Comparison of ENCODE assay signal across 8 mouse cellular contexts in genomic region chr12:80790700-80791570, GRCm38 (mm10). TPM values are rescaled to one million over a fixed set of nuclear protein-coding genes. Genes with fewer than 3 reads are reported as not detected.
A peak's percentile ranks its signal among the peaks of the same experiment; 100 is the strongest.
DNase-seq lines count a peak whose midpoint lies in the region; ATAC-seq lines count a peak whose summit lies in the region.

No protein-coding gene starts in this region.

- WGBS in heart, embryonic 13.5 days = under 1% methylated on average over 70 of the region's 80 CpGs
- WGBS in liver, embryonic 11.5 days = under 1% methylated on average over 71 of the region's 80 CpGs
- under 1% methylated on average over 80 of the region's 80 CpGs for WGBS in neural tube, embryonic 13.5 days

- peak overlapping the region; percentile 86 for H3K4me2 ChIP-seq in heart, embryonic 13.5 days
- peak overlapping the region; percentile 76 for H3K4me2 ChIP-seq in liver, embryonic 11.5 days
- H3K4me2 ChIP-seq in neural tube, embryonic 13.5 days = peak overlapping the region; percentile 90

- H3K9ac ChIP-seq in heart, embryonic 13.5 days = peak overlapping the region; percentile 95
- peak overlapping the region; percentile 96 for H3K9ac ChIP-seq in liver, embryonic 11.5 days (ENCODE audit: low read depth, low read length)
- peak overlapping the region; percentile 94 for H3K9ac ChIP-seq in neural tube, embryonic 13.5 days

- H3K36me3 ChIP-seq in heart, embryonic 13.5 days = 0 out of 2 replicates have a peak, but pooled peaks cover 5% of the 10 kb centered on the region
- no peaks in the 10 kb centered on the region for H3K36me3 ChIP-seq in liver, embryonic 11.5 days (ENCODE audit: control insufficient read depth, insufficient read depth, low read length)
- no peaks in the 10 kb centered on the region for H3K36me3 ChIP-seq in neural tube, embryonic 13.5 days

- peak; percentile 75 for ATAC-seq in heart, embryonic 13.5 days (ENCODE audit: extremely low read depth, insufficient number of reproducible peaks, low FRiP score, low TSS enrichment)
- ATAC-seq in liver, embryonic 11.5 days (replicated peaks; ENCODE audit: low FRiP score) = peak; percentile 53
- ATAC-seq in neural tube, embryonic 13.5 days (ENCODE audit: low read depth) = peak; percentile 84

- H3K27ac ChIP-seq in heart, embryonic 13.5 days (replicated peaks) = peak overlapping the region; percentile 98
- H3K27ac ChIP-seq in liver, embryonic 11.5 days (ENCODE audit: low read depth, low read length) = peak overlapping the region; percentile 74
- peak overlapping the region; percentile 99 for H3K27ac ChIP-seq in neural tube, embryonic 13.5 days (replicated peaks)

- no peaks in the 10 kb centered on the region for H3K9me3 ChIP-seq in heart, embryonic 13.5 days
- H3K9me3 ChIP-seq in liver, embryonic 11.5 days (ENCODE audit: control insufficient read depth, low read length) = no peaks in the 10 kb centered on the region
- H3K9me3 ChIP-seq in neural tube, embryonic 13.5 days = no peaks in the 10 kb centered on the region

- peaks cover 54% of the 10 kb centered on the region for H3K4me1 ChIP-seq in heart, embryonic 13.5 days
- H3K4me1 ChIP-seq in liver, embryonic 11.5 days (replicated peaks; ENCODE audit: control insufficient read depth, insufficient read depth, low read length) = peaks cover 47% of the 10 kb centered on the region
- H3K4me1 ChIP-seq in neural tube, embryonic 13.5 days (replicated peaks) = peaks cover 32% of the 10 kb centered on the region

- H3K27me3 ChIP-seq in heart, embryonic 13.5 days (replicated peaks) = no peaks in the 10 kb centered on the region
- H3K27me3 ChIP-seq in liver, embryonic 11.5 days (replicated peaks; ENCODE audit: control insufficient read depth, insufficient read depth, low read length) = no peaks in the 10 kb centered on the region
- H3K27me3 ChIP-seq in neural tube, embryonic 13.5 days = no peaks in the 10 kb centered on the region

- intact Hi-C loops in heart, postnatal 25 days (cut with DNase I) = loop anchor here (5.0 kb wide), 1 partner anchor 41 kb away; no protein-coding TSS in a partner anchor

- peak; percentile 93 for DNase-seq in heart, adult 11 months
- no peak for DNase-seq in heart, postnatal 25 days (ENCODE audit: low spot score)
- DNase-seq in R1 (ENCODE audit: low read depth, low spot score) = peak; percentile 53
- DNase-seq in liver, embryonic 11.5 days (ENCODE audit: low spot score) = no peak
- no peak for DNase-seq in gastrocnemius, postnatal 10 days
- no peak for DNase-seq in adrenal gland, adult 18-20 months (ENCODE audit: low spot score in 2 of 2)

- H3K4me3 ChIP-seq in heart, embryonic 13.5 days = peak overlapping the region; percentile 77
- peak overlapping the region; percentile 95 for H3K4me3 ChIP-seq in liver, embryonic 11.5 days (ENCODE audit: low read depth, low read length)
- peak overlapping the region; percentile 93 for H3K4me3 ChIP-seq in neural tube, embryonic 13.5 days

RNA-seq across cellular contexts. Expression of gene Susd6, which starts 0.6 kb away (rescaled TPM):
- 10 to 100 TPM; 62.5 to 69.1 TPM for total RNA-seq in heart, postnatal 25 days (2021)
- 13.6 and 14.3 TPM in 2 replicates for polyA plus RNA-seq in heart, embryonic 13.5 days (2015; fragmentation: Nextera tagmentation; extraction: Ambion mirVana)
- 21.5 and 21.7 TPM in 2 replicates for polyA plus RNA-seq in liver, embryonic 11.5 days (2014; fragmentation: Nextera tagmentation; extraction: Ambion mirVana)
- 12.3 and 12.9 TPM in 2 replicates for polyA plus RNA-seq in neural tube, embryonic 13.5 days (2015; fragmentation: Nextera tagmentation; extraction: Ambion mirVana)
- total RNA-seq in gastrocnemius, postnatal 10 days (2021) = 10 to 100 TPM; 28.6 to 29.2 TPM
- 10 to 100 TPM; 48.2 to 56.2 TPM for total RNA-seq in adrenal gland, adult 18-20 months (2021)

RNA-seq across cellular contexts. Expression of gene Ccdc177, which starts 30.4 kb away (rescaled TPM):
- under 1 TPM; 0.06 to 0.08 TPM for total RNA-seq in heart, postnatal 25 days (2021)
- 0.03 TPM in 1 of 2 replicates, not detected in the other for polyA plus RNA-seq in heart, embryonic 13.5 days (2015; fragmentation: Nextera tagmentation; extraction: Ambion mirVana)
- not detected in 2 replicates for polyA plus RNA-seq in liver, embryonic 11.5 days (2014; fragmentation: Nextera tagmentation; extraction: Ambion mirVana)
- 2.8 and 2.9 TPM in 2 replicates for polyA plus RNA-seq in neural tube, embryonic 13.5 days (2015; fragmentation: Nextera tagmentation; extraction: Ambion mirVana)
- total RNA-seq in gastrocnemius, postnatal 10 days (2021) = under 1 TPM; 0.07 to 0.09 TPM
- total RNA-seq in adrenal gland, adult 18-20 months (2021) = not detected

Comparison
In these comparisons a context has a peak if more than half of its experiments do, and no peak if none do; other contexts are left out.
1. DNase-seq: peak in heart, adult 11 months (single experiment) and R1 (single experiment); none in heart, postnatal 25 days (single experiment), liver, embryonic 11.5 days (single experiment), gastrocnemius, postnatal 10 days (single experiment) and adrenal gland, adult 18-20 months (0 of 2).
2. Peak in every context shown above with its lines, with median percentiles within 50 percentile points of each other: ATAC-seq, H3K27ac ChIP-seq, H3K4me2 ChIP-seq, H3K4me3 ChIP-seq and H3K9ac ChIP-seq.